11 mouse cellular contexts compared by ENCODE assay signal in genomic region chr6:71935737-71936136, GRCm38 (mm10). TPM values are rescaled to one million over a fixed set of nuclear protein-coding genes. Genes with fewer than 3 reads are reported as not detected.
DNase-seq lines count a peak whose midpoint lies in the region; ATAC-seq and TF ChIP-seq lines count a peak whose summit lies in the region.
"Had no signal": no experiment of that assay in that cellular context is flagged by ENCODE, and none has a peak within 500 bp of the region (broad histone marks: within the 10 kb centered on the region; RNA-seq: fewer than 3 reads in every experiment).

No protein-coding gene starts in this region.

- WGBS in kidney, adult 2 months = 57% methylated on average over 2 of the region's 2 CpGs
- 39% methylated on average over 2 of the region's 2 CpGs for WGBS in heart, embryonic 16.5 days

- H3K9me3 ChIP-seq in heart, embryonic 16.5 days (replicated peaks; ENCODE audit: control insufficient read depth, low read length) = no peaks in the 10 kb centered on the region

- TF ChIP-seq POLR2A in kidney, adult 2 months (IDR thresholded peaks at IDR 0.05; ENCODE audit: low read depth, low read length) = no peak

- no peaks in the 10 kb centered on the region for H3K4me1 ChIP-seq in kidney, adult 2 months (ENCODE audit: control insufficient read depth, insufficient read depth, low read length)
- H3K4me1 ChIP-seq in heart, embryonic 16.5 days (ENCODE audit: control insufficient read depth, insufficient read depth, low read length) = peaks cover 39% of the 10 kb centered on the region

- TF ChIP-seq CTCF in kidney, adult 2 months (conservative IDR thresholded peaks at IDR 0.05; ENCODE audit: insufficient read depth, insufficient read length, low read depth, low read length) = no peak

- H3K27ac ChIP-seq in kidney, adult 2 months (ENCODE audit: insufficient read depth, low read depth, low read length) = no peak overlapping the region
- H3K27ac ChIP-seq in heart, embryonic 16.5 days (ENCODE audit: low read length) = peak overlapping the region; percentile 76

- peaks cover 2% of the 10 kb centered on the region; the same call in 1 of the 2 replicates for H3K36me3 ChIP-seq in kidney, adult 2 months (ENCODE audit: control insufficient read depth, insufficient read depth, low read length)
- H3K36me3 ChIP-seq in heart, embryonic 16.5 days (ENCODE audit: control insufficient read depth, insufficient read depth) = peaks cover 37% of the 10 kb centered on the region

- ATAC-seq in heart, embryonic 16.5 days (replicated peaks; ENCODE audit: extremely low read depth, insufficient read depth, low FRiP score) = no peak
- ATAC-seq: hindbrain, embryonic 16.5 days had no signal

- DNase-seq in kidney, adult 2 months = peak; percentile 35
- DNase-seq in kidney, adult 11 months = no peak
- DNase-seq in ovary, adult 18-20 months (ENCODE audit: low spot score) = peak; percentile 85
- no peak for DNase-seq in ovary, postnatal 10 days (ENCODE audit: low spot score)
- DNase-seq in testis, postnatal 14 days (ENCODE audit: low spot score) = peak; percentile 78
- no peak for DNase-seq in right cerebral cortex, postnatal 36 days (ENCODE audit: low spot score in 2 of 2)
- DNase-seq: layer of hippocampus, adult 9-11 months; retina, postnatal 1 day had no signal

- peak overlapping the region; percentile 26; the same call in 1 of the 2 replicates for H3K9ac ChIP-seq in heart, embryonic 16.5 days (ENCODE audit: low read length)

- H3K4me2 ChIP-seq in heart, embryonic 16.5 days (ENCODE audit: low read depth, low read length) = no peak overlapping the region

- no peak overlapping the region for H3K4me3 ChIP-seq in kidney, adult 2 months (ENCODE audit: insufficient read depth, low read depth, low read length)
- H3K4me3 ChIP-seq in heart, embryonic 16.5 days (ENCODE audit: low read length) = no peak overlapping the region
- H3K4me3 ChIP-seq: myocyte had no signal

- no peaks in the 10 kb centered on the region for H3K27me3 ChIP-seq in kidney, adult 2 months (replicated peaks; ENCODE audit: control insufficient read depth, insufficient read depth, low read length)
- H3K27me3 ChIP-seq in heart, embryonic 16.5 days (ENCODE audit: control insufficient read depth, insufficient read depth, low read length) = no peaks in the 10 kb centered on the region

RNA-seq across cellular contexts. Expression of gene Polr1a, which starts 26.9 kb away (rescaled TPM):
- 9.8 and 11.6 TPM in 2 replicates for polyA plus RNA-seq in kidney, adult 2 months (2012; rRNA removed)
- polyA plus RNA-seq in heart, embryonic 16.5 days (2015; fragmentation: Nextera tagmentation; extraction: Ambion mirVana) = 21.9 and 22.0 TPM in 2 replicates

RNA-seq across cellular contexts. Expression of gene Ptcd3, which starts 27.2 kb away (rescaled TPM):
- polyA plus RNA-seq in kidney, adult 2 months (2012; rRNA removed) = 13.4 and 19.4 TPM in 2 replicates
- 107 and 114 TPM in 2 replicates for polyA plus RNA-seq in heart, embryonic 16.5 days (2015; fragmentation: Nextera tagmentation; extraction: Ambion mirVana)

Comparison
In these comparisons a context has a peak if more than half of its experiments do, and no peak if none do; other contexts are left out.
1. DNase-seq: peak in kidney, adult 2 months (single experiment), ovary, adult 18-20 months (single experiment) and testis, postnatal 14 days (single experiment); none in kidney, adult 11 months (single experiment), ovary, postnatal 10 days (single experiment) and right cerebral cortex, postnatal 36 days (0 of 2).